Mouse (Mus musculus) C2C12 (cell line): ENCODE measurements around the gene Cytl1.

Source experiments
- CTCF ChIP-seq: IDR thresholded peaks from one replicate; pipeline ENCODE4 v1.5.1; 2011; ENCODE audit not compliant: control insufficient read depth, insufficient read depth, insufficient read length
- MAX ChIP-seq: IDR thresholded peaks from one replicate; pipeline ENCODE4 v1.6.1; 2011; ENCODE audit warnings: mild to moderate bottlenecking, control low read depth

DNA sequence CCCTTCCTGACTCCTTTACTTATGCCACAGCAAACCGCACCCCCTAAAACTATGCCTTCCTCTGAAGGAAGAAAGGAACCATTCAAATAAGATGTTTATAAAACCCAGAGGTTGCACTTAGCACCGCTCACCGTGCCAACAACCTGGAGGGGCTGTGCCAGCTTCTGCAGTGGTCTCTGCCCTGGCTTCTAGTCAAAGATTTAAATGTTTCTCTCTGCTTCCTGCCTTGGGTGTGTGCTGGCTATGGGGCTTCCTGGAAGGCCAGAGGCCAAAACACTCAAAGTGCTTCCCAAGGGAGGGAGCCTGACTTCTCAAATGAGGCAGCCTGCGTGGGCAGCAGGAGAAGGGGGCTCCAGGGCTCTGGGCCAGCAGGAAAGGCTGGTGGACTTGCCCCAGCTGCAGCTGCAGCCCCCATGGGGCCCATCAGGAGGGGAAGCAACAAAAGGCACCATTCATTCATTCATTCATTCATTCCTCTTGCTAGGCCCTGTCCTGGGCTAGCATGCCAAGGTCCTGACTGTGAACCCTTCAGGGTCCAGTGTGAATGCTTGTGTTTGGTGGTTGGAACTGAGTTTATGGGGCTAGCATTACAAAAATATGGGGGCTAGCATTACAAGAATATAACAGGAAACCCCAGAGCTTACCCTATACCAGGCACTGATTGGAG lies 10.0 kb upstream of the Cytl1 start:
- TF ChIP-seq CTCF (no peak), MAX (no peak)
